Mouse (Mus musculus) A20 (cell line): Measurements from ENCODE around the gene Irf2bp1.

Experiments
- DNase-seq: peaks from one replicate; pipeline ENCODE4 v3.0.0-alpha.2; 2011; ENCODE audit warnings: low read depth, low spot score

The Irf2bp1 gene

DNA sequence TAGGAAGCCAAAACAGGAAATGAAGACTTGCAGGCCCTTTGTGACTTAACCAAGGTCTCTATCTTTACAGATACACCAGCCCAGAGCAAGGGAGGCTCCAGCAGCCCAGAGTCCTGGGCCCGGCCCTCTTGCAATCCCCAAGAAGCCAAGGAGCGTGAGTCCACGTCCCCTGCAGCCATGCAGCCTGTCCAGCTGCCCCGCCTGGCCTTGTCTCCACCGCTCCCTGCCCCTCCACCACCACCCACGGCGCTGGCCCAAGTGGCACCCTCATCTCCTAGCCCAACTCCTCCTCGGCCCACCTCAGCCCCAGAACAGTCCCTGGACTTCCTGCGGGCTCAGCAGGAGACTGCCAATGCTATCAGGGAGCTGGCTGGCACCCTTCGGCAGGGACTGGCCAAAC, 3.4 kb upstream of the Irf2bp1 start:
- DNase-seq = peak; percentile 52

DNA sequence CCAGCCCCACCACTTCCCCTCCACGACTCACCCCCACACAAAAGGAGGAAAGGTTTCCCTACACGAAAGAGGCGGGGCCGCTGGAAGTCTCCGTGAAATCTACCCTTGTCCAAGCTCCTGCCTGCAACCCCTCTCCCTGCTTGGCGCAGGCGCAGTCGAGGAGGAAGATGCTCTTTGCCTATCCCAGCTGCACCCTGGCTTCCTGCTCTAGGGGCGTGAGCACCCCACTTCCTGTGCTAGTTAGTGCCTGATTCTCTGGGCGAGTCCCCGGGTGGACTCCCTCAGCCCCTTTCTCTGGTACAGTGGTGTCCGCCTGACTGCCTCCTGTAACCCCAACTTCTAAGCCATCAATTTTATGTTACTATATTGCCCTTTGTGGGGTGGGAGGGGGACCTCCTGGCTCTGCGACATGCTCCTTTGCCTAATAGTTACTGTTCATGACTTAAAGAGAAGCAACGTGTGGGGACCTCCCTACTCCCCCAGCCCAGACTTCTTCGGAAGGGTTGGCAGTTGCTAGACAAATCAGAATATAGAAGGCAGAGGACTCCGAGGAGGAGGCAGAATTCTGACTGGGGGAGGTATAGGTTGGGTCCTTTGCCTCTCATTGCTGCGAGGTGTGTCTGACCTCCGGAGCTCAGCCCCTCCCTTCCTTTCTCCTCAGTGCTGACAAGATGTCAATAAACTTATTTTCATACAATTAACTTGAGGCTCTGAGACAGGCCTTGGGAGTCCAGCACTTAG, 2.6 kb upstream of the Irf2bp1 start:
- DNase-seq = peak; percentile 94

DNA sequence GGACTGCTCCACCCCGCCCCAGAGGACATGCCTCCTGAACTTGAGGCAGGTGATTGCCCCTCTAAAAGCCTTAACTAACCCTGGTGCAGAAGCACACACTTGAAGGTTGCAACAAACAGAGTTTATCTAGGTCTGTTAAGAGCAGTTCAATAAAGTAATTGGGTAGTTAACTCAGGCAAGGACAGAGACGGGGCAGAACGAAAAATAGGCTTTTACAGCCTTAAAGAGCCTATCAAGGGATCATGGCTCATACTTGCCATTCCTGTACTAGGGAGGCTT, 2.1 kb upstream of the Irf2bp1 start:
- DNase-seq = no peak

DNA sequence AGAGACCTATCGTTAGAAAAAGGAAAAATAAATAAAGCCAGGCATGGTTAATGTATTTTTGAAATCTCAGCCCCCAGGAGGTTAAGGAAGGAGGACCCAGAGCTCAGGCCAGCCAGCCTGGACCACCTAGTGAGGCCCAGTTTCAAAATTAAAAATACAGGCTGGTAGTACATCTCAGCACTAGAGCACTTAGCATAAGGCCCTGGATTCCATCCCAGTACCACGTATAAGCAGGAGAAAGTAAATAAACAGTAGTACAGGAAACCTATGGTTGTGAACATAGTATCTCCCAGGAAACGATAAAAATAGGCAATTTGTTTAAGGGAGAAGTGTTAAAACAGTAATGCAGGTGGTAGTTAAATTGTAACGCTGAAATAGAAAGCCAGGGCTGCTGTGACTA, 1.7 kb upstream of the Irf2bp1 start:
- DNase-seq = no peak

DNA sequence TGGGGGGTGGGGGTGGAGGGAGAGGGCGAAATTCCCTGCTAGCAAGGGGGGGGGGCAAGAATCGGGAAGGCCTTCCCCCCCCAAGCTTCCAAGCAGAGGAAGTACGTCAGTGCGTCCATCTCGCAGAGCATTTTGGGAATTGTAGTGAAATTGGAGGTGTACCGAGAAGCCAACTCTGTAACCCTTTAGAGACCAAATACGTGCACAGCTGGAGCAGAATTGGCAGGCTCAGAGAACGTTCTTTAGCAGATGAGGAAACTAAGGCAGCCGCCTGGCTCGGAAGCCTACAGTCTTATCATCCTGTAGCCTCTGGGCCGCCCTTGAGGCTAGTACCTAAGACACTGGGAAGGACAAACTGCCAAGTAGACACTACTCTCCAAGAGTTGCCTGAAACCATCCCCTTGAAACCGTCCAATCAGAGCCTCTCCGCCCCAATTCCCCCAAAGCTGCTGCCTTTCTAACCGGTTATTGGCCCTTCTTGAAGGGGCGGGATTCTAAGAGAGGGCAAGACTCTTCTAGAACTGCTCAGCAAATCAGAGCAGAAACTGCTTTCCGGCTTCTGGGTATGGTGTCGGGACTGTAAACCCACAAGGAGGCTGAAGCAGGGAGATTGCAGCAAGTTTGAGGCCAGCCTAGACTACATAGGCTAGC, 871 bp upstream of the Irf2bp1 start:
- DNase-seq = peak; percentile 97

DNA sequence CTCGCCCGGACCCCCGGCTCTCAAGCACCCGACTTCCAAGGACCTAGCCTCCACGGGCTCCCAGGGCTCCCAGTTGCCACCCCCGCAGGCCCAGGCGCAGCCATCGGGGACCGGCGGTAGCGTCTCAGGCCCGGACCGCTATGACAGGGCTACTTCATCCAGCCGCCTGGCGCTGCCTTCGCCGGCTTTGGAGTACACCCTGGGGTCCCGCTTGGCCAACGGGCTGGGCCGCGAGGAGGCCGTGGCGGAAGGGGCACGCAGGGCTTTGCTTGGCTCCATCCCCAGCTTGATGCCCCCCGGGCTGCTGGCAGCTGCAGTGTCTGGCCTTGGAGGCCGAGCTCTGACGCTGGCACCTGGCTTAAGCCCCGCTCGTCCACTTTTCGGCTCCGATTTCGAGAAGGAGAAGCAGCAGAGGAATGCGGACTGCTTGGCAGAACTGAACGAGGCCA, 811 bp downstream of the Irf2bp1 start:
- DNase-seq = peak; percentile 50

DNA sequence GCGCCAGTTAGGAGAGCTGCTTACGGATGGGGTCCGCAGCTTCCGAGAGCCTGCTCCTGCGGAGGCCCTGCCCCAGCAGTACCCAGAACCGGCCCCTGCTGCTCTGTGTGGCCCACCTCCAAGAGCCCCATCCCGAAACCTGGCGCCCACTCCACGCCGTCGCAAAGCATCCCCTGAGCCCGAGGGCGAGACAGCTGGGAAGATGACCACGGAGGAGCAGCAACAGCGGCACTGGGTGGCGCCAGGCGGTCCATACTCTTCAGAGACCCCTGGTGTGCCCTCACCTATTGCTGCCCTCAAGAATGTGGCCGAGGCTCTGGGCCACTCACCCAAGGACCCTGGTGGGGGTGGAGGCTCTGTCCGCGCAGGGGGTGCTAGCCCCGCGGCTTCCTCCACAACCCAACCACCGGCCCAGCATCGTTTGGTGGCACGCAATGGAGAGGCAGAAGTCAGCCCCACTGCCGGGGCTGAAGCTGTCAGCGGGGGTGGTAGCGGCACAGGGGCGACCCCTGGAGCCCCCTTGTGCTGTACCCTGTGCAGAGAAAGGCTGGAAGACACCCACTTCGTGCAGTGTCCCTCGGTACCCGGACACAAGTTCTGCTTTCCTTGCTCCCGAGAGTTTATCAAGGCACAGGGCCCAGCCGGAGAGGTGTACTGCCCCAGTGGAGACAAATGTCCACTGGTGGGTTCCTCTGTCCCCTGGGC, 1.7 kb downstream of the Irf2bp1 start:
- DNase-seq = no peak

DNA sequence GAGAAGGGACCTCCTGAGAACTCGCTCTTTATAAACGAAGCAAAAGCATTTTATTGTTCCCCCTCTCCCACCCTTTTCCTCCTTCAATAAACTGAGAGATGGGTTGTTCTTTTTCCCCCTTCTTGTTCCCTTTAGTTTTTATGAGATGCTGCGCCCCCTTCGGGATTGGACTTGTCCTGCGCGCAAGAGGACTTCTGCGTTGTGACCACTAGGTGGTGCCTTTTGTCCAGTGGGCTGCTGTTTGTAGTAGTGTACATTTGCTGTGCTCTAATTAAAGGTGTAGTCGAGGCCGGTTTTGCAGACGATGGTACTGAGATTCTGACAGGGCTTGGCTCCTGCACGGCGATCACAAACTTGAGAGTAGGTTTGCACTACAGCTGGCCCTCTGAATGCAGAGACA, 2.6 kb downstream of the Irf2bp1 start:
- peak; percentile 88 for DNase-seq

DNA sequence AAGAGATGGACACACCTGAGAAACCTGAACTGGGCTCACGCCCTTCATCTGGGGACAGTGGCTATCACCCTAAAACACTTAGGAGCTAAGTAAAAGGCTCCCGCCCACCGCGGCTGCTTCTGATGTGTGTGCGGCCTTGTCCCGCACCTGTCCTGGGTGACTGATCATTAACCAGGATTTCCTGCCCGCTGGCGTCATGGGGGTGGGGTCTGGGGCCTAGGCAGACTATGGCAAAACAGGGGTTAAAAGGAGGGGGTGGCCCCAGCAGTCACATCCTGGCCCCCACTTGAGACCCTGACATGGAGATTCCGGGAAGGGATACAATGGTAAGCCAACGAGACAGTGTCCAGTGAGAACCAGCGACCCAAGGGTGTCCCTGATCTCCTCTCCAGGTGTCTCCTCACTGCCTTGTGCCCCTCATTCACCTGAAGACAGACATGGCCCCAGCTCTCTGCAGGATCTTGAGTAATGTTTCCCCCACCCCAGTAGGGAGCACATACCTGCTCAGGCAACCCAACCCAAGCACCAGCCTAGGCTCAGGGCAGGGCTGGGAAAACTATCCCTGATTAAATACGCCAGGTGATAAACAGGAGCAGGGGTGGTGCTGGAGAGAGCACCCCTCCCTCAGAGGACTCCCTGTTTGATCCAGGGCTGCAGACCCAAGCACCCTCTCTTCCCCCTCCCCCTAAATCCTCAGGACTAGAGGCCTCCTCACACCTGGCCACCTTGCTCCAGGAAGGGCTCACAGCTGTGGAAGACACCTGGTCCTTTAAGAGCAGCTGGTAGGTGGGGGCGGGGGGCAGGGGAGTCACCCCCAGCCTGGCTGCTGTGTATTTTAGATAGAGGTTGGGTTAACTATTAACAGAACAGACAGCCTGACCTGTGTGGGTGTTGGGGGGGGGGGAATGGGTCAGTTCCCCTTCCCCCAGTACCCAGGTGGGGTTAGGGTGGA, 3.5 kb downstream of the Irf2bp1 start:
- DNase-seq = no peak

DNA sequence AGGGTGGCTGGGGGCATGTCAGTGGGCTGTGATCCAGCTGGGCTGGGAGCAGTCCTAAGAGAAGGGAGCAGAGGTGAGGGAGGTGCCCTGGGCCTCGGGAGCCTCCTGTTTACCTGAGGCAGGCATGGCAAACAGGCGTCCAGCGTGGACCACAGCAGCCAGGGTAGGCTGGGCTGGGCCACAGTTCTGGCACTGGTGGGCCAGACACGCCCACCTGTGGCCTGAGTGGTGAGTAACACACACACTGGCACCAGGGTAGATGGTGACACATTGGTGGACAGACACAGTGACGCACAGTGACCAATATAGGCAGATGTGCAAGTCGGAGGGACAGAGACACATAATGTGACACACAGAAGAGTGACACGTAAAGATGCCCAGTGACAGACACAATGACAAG, 6.7 kb downstream of the Irf2bp1 start:
- DNase-seq = no peak

DNA sequence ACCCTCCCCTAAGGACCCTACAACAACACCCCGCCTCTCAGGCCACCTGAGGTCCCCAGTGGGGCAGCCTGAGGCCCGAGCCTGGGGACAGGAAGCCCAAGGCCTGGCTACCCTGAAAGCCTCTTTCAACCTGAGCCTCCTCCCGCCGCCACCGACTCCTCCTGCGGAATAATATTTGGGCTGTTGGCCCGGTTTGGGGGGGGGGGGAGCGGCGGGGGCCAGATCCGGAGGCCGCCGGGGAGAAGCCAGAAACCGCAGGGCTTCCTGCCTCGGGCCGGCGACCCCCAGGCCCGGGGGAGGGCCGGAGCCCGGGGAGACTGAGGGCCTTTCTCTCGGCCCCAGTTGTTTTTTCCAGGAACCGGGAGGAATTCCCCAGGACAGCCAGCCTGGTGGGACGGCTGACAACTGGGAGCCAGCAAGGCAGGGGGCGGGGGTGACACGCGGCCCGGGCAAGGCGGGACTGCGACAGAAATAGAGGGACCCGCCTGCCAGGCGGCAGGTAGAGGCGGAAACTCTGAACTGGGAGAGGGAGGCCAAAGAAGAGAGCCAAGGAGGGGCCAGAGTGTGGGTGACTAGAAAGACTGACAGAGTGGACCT, 8.3 kb downstream of the Irf2bp1 start:
- DNase-seq = no peak

DNA sequence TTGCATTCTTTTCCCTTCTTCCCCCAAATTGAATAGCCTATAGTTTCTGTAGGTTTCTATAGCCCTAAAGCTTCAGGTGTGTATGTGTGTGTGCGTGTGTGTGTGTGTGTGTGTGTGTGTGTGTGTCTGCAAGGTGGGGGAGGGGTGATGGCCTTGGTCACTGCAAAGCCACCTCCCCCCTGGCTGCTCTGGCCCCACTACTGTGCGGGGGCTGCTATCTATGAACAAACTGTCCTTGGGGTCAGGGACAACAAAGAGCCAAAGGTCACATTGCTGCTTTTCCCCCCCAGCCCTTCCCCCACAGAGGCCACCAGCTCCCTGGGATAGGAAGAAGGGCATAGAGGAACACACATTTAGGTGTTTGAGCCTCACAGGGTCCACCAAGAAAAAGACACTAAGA, 9.0 kb downstream of the Irf2bp1 start:
- no peak for DNase-seq

DNA sequence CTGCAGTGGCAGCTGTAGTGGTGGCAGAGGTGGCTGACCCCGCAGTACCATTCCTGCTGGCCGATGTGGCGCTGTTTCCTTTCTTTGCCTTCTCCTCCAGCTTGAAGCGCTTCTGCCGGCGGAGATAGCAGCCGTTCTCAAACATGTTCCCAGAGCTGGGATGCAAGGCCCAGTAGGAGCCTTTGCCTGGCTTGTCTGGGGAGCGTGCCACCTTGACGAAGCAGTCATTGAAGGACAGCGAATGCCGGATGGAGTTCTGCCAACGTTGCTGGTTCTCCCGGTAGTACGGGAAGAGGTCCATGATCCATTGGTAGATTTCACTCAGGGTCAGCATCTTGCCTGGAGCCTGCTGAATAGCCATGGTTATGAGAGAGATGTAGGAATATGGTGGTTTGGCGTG, 10.6 kb downstream of the Irf2bp1 start:
- DNase-seq = no peak

DNA sequence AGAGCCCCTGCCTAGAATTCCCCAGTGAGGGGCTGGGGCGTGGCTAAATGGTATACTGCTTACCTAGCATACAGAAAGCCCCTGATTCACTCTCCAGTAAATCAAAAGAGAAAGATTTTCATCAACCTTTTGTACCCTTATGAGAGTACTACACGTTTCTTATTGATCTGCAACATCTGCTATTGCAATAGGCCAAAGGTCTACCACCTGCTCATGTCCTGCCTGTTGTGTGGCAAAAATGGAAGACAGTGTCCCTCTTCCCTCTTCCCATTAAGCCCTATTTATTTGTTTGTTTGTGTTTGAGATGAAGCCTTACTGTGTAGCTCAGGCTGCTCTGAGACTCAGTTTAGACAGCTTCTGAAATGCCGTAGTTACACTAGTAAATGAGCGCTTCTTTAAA, 12.2 kb downstream of the Irf2bp1 start:
- no peak for DNase-seq

DNA sequence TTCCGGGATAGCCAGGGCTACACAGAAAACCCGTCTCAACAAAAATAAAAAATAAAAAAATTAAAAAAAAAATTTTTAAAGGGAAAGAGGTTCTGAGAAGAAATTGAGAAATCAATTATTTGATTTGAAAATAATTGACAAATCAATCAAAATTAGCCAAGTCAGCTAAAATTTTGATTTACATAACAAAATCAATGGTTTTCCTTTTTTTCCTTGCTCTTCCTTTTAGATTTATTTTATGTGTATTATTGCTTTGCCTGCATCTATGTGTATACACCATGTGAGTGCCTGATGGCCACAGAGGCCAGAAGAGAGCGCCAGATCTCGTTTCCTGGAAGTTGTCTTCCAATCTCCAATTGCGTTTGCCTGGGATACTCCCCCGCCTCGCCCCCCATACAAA, 14.1 kb downstream of the Irf2bp1 start:
- no peak for DNase-seq

DNA sequence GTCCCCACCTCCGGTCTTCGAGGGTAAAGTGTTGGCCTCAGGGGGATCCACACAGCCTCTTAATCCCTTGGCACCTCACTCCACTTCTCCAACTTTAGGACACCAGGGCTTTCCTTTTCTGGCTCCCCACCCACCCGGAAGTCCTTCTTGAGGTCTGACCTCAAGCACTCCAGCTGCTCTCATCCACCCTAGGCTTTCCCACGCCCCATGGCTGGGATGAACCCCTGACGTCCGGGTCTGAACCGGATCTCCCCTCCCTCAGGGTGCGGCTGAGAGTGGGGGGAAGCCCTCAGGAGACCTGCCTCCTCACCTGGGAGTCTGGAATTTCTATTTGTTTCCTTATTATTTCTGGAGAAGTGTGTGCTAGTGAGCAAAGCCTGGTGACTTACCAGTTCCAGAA, 17.2 kb downstream of the Irf2bp1 start:
- no peak for DNase-seq

DNA sequence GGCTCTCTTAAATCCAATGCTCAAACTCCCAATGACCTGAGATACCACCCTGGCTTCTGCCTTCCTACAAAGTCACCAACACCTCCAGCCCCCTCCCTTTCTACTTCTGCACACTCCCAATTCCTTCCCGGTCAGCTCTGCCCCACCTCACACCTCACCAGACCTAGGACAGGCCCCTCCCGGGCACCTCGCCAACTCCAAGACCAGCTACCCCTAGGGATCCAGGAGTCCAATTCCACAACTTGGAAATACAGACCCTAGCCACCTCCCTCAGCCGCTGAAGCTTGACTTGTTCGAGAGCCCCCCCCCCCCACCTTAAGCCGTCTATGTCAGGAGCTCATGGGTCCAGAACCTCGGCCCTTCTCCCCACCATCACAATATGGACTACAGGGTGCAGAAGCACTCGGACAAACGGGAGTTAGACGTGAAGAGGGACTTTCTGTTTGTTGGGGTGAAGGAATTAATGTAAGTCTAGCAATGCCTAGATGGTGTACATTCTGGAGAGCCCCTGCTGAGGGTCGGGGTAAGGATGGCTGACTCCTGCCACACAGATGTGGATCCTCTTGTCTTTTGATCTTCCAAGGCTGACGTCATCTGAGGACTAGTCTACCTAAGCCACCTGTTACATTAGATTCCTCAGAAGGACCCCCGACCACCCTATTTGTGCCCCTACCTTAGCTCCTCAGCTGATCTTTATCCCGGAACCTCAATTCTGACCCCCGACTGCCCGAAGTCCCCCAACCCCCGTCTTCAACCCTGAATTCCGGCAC, 18.5 kb downstream of the Irf2bp1 start:
- DNase-seq = no peak

DNA sequence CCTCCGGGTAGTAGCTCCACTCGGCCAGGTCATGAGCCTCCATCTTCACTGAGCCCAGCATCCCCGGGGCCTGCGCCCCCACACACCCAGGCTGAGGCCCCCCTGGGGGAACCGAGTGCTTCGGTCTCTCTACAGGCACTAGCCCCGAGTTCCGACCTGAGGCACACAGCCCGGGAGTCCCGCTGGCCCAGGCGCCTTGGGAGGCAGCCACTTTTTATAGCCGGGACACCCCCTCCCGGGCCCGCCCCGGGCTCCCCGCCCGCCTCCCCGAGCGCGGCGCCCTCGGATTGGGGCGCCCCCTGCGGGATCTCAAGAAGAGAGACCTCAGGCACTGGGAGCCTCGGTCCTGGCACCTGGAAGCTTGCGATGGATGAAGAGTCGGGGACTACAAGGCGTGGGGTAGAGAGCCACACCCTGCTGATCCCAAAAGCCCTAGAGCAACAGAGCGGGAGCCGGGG, 19.5 kb downstream of the Irf2bp1 start, which contains the start of gene Foxa3:
TSS of gene Foxa3 (minus strand) at position 182 of the 458 bp plus-strand sequence.
- DNase-seq = peak; percentile 70

DNA sequence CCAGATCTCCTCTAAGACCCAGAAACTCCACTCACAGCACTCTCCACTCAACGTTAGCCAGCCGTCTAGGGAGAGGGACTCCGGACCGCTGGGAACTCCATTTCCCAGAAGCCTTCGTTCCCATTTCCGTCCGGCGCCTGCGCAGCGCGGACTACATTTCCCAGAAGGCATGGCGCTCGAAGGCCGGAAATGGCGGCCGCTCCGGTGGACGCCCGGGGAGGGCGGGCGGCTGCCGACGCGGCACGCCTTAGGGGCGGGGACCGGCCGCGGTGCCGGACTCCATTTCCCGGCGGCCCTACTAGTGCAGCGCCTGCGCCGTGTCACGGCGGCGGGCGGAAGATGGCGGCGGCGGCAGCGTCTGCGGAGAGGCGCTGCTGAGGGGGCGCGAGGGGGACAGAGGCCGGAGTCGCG, 20.3 kb downstream of the Irf2bp1 start, which contains the start of gene Sympk:
TSS of gene Sympk (plus strand) at position 282 of the 411 bp plus-strand sequence.
- peak; percentile 97 for DNase-seq

DNA sequence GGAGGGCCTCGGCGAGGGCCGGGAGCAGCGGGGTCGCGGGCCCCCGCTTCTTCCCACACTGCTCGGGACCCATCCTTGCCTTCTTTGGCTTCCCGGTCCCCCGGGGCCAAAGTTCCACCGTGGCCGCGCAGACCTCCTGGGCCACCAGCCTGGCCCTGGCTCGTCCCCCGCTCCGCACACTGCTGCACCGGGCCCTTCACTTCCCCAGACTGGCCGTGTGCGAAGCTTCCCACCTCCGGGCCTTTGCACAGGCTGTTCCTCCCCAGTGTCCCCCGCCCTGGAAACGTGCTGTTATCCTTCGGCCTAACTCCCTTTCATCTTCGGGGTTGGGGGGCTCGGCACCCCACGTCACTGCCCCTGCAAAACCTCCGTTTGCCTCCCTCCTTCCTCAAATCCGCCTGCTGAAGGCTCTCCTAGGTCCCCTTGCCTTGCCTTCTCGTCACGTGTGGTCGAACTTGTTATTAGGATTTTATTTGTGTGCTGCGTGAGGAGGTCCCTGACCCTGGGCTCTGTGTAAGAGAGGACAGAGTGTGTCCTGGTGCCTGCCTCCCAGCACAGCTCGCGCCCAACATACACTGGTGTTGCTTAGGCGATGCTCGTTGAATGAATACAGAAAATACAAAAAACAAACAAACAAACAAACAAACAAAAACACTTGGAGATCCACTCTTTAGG, 20.9 kb downstream of the Irf2bp1 start:
- peak; percentile 59 for DNase-seq
